Comparison of ENCODE assay signal across 8 mouse cellular contexts in genomic region chr19:3724779-3725178, GRCm38 (mm10). TPM values are rescaled to one million over a fixed set of nuclear protein-coding genes. Genes with fewer than 3 reads are reported as not detected.
DNase-seq lines count a peak whose midpoint lies in the region; ATAC-seq and TF ChIP-seq lines count a peak whose summit lies in the region.

No protein-coding gene starts in this region.

- DNase-seq in left cerebral cortex, postnatal 10 days (ENCODE audit: extremely low spot score in 1 of 2, low spot score in 2 of 2) = peak; percentile 51 to 67
- DNase-seq in left cerebral cortex, postnatal 36 days (ENCODE audit: low spot score in 2 of 2) = no peak
- peak; percentile 67 for DNase-seq in MEL-GATA-1-ER (ENCODE audit: extremely low read depth, low read depth)
- DNase-seq in brain, embryonic 14.5 days (ENCODE audit: low read depth) = peak; percentile 73
- DNase-seq in gastrocnemius, adult 2 months = peak; percentile 72
- DNase-seq in layer of hippocampus, adult 9-11 months = peak; percentile 60
- peak; percentile 35 to 60 for DNase-seq in urinary bladder, postnatal 36 days (ENCODE audit: low spot score in 2 of 2)

- H3K27ac ChIP-seq in gastrocnemius, adult 2 months = no peak overlapping the region

- no peak overlapping the region for H3K4me3 ChIP-seq in gastrocnemius, adult 2 months

- peak; percentile 66; the same call in 1 of the 2 replicates for TF ChIP-seq CTCF in brain, embryonic 14.5 days (IDR thresholded peaks at IDR 0.05; ENCODE audit: borderline replicate concordance, extremely low read depth, insufficient read depth, insufficient read length)
- peak; percentile 93 for TF ChIP-seq CTCF in gastrocnemius, adult 2 months (IDR thresholded peaks at IDR 0.05)

- ATAC-seq in neutrophil, adult 5-6 weeks (ENCODE audit: extremely low read depth, insufficient number of reproducible peaks, low FRiP score, poor library complexity, severe bottlenecking) = 0 out of 2 replicates have a peak, but pooled peaks have one; percentile 41

- intact Hi-C loops in left cerebral cortex, postnatal 10 days (cut with DNase I) = loop anchor here (5.0 kb wide), 1 partner anchor 43 kb away; the partner anchor contains the start of gene Kmt5b
- intact Hi-C loops in left cerebral cortex, postnatal 36 days (cut with DNase I) = loop anchor here (5.0 kb wide), 2 partner anchors 43 to 142 kb away; partner anchors contain the start of gene Kmt5b
- intact Hi-C loops in gastrocnemius, adult 2 months (cut with DNase I) = loop anchor here (5.0 kb wide), 1 partner anchor 258 kb away; no protein-coding TSS in a partner anchor

- no peak for TF ChIP-seq POLR2A in brain, embryonic 14.5 days (IDR thresholded peaks at IDR 0.05; ENCODE audit: borderline replicate concordance, extremely low read depth, insufficient read depth, insufficient read length, poor library complexity, severe bottlenecking)

RNA-seq across cellular contexts. Expression of gene 1810055G02Rik, which starts 16.7 kb away (rescaled TPM):
- total RNA-seq in left cerebral cortex, postnatal 10 days (2021) = 10 to 100 TPM; 47.5 TPM
- total RNA-seq in left cerebral cortex, postnatal 36 days (2021) = 10 to 100 TPM; 32.7 to 33.5 TPM
- polyA plus RNA-seq in brain, embryonic 14.5 days (2012; rRNA removed) = 48.5 and 50.3 TPM in 2 replicates
- 1 to 10 TPM; 9.6 to 9.8 TPM for total RNA-seq in gastrocnemius, adult 2 months (2021)
- total RNA-seq in neutrophil, adult 5-6 weeks (2017) = 3.1 and 5.1 TPM in 2 replicates

RNA-seq across cellular contexts. Expression of gene Lrp5, which starts 38.4 kb away (rescaled TPM):
- total RNA-seq in left cerebral cortex, postnatal 10 days (2021) = 10 to 100 TPM; 10.1 TPM
- total RNA-seq in left cerebral cortex, postnatal 36 days (2021) = 1 to 10 TPM; 9.1 to 9.2 TPM
- 4.8 and 10.7 TPM in 2 replicates for polyA plus RNA-seq in brain, embryonic 14.5 days (2012; rRNA removed)
- 10 to 100 TPM; 21.4 to 30.4 TPM for total RNA-seq in gastrocnemius, adult 2 months (2021)
- 0.93 and 0.98 TPM in 2 replicates for total RNA-seq in neutrophil, adult 5-6 weeks (2017)

RNA-seq across cellular contexts. Expression of gene Kmt5b, which starts 42.4 kb away (rescaled TPM):
- 10 to 100 TPM; 56.2 to 62.9 TPM for total RNA-seq in left cerebral cortex, postnatal 10 days (2021)
- total RNA-seq in left cerebral cortex, postnatal 36 days (2021) = 10 to 100 TPM; 44.1 to 63.0 TPM
- 46.7 and 62.8 TPM in 2 replicates for polyA plus RNA-seq in brain, embryonic 14.5 days (2012; rRNA removed)
- total RNA-seq in gastrocnemius, adult 2 months (2021) = 10 to 100 TPM; 21.7 to 24.2 TPM
- total RNA-seq in neutrophil, adult 5-6 weeks (2017) = 159 and 166 TPM in 2 replicates

Comparison
In these comparisons a context has a peak if more than half of its experiments do, and no peak if none do; other contexts are left out.
1. DNase-seq: peak in left cerebral cortex, postnatal 10 days (2 of 2), MEL-GATA-1-ER (single experiment), brain, embryonic 14.5 days (single experiment), gastrocnemius, adult 2 months (single experiment), layer of hippocampus, adult 9-11 months (single experiment) and urinary bladder, postnatal 36 days (2 of 2); none in left cerebral cortex, postnatal 36 days (0 of 2).